Mouse (Mus musculus) Muller cell, postnatal 12 days (primary cell): ENCODE data around the gene Snx20.

Experiments used
- DNase-seq: peaks from one replicate; pipeline ENCODE4 v3.0.0-alpha.2; 2015; ENCODE audit errors: inconsistent ontology term

Snx20 gene

DNA sequence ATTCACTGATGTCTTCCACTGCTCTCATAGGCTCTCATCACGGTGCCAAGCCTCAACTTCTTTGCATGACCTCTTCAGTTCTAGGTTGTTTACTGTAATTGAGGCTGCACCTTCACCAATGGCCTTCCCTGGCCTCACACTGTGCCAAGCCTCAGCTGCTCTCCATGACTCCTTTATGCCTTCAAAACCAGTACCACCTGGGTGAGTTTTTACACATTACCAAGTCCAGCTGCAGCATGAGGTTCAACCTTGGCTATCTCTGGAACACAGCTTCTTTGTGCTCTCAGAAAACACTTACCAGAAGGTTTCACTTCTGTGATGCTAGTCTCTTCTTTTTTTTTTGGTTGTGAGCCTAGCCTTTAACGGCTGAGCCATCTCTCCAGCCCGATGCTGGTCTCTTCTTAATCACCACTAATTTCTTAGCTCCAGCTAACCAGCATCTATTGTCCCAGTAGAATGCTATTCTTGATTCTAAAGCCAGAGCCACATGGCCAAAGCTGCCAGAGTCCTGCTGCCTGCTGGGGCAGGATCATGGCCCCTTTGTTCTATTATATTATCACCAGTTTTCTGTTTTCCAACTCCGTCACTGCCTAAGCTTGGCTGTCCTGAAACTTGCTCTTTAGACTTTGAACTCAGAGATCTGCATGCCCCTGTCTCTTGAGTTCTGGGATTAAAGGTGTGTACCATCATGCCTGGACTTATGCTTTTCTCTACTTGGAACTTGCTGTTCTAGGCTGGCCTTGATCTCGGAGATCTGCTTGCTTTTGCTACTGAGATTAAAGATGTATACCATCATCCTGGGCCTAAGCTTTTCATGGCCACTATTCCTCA lies 7.0 kb upstream of the Snx20 start:
- peak; percentile 30 for DNase-seq

DNA sequence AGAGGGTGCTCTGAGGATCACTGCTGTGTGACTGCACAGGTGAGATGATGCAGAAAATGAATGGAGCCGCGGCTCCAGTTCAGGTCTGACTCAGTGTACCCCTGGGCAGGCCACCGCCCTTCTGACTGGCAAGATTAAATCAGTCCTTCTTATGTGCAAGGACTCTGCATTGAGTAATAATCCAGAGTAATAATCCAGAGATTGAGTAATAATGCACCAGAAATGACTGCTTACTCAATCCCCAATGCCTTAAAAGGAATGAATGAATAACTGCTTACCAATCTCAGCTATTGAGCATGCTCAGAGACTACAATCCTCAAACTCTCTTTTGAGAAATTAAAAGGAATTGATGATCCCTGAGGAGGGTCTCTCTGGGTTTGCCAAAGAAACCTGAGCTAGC lies 3.0 kb upstream of the Snx20 start:
- no peak for DNase-seq

DNA sequence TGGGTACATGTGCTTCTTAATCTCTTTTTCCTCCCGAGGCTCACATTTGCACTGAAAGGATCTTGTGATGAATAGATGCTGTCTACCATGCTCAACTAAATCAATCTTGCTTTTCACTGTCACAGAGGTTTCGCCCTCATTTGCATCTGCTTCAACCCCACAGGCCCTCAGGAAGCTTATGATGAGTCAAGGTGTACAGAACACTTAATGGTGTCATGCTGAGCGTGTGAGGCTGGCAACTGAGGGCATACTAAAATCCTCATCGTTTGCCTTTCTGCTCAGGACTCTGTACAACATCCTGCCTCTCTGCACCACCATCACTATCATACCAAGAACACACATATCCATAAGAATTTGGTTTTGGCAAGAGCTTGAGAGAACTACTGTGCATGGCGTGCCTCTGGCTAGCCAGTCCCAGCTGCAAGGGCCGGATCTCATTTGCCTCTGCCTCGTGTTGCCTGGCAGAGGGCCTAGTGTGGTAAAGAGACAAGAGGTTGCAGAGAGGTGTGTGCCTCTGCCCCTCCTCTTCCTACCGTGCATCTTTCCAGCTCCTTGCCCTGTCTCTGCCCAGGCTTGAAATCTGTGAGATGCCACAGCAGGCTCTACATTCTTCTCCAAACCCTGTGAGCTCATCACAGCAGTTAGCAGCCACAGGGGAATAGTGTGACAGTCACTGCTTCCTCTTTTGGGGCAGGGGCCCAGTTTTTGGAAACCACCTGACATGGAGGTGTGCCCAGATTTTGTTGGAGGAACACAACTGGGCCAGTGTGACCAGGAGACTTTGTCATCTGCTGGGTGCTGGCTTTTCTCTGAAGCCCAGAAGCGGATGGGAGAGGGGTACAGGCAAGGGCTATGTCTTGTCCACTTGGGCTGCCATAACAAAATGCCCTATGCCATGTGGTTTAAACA lies 1.4 kb upstream of the Snx20 start:
- DNase-seq = peak; percentile 19

DNA sequence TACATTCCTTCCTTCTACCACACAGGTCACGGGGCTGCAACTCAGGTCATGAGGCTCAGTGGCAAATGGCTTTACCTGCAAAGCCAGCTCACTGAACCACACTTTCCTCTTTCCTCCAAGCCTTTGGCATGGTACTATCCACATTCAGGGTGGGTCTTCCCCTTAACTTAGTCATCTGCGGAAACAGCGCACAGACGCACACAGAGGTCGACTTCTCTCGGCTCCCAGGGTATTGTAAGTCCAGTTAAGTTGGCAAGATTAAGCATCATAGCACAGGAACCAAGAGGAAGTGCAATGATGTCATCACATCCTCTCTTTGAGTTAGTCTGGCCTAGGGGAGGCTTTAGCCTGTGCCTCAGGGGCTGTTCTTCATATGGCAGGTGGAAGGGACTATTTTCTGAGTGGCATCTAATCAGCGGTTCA lies 2.6 kb downstream of the Snx20 start:
- DNase-seq = no peak

DNA sequence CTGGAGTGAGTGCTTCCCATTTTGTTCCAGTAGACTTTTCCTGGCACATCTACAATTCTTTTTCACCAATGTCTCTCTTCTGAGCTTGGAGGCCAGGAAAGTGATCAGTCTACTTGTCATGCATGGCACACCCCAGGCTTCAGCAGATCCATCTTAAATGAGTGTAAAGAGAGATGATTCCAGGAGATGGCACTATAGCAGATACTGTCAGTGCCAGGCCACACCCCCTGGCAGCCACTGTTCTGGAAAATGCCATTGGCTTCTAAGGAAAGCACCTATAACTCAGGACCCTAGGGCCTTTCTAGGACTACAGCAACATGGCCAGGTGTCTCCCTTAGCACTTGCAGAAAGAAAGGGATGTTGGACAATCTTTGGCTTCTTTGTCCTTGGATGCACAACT lies 4.8 kb downstream of the Snx20 start:
- DNase-seq = no peak

DNA sequence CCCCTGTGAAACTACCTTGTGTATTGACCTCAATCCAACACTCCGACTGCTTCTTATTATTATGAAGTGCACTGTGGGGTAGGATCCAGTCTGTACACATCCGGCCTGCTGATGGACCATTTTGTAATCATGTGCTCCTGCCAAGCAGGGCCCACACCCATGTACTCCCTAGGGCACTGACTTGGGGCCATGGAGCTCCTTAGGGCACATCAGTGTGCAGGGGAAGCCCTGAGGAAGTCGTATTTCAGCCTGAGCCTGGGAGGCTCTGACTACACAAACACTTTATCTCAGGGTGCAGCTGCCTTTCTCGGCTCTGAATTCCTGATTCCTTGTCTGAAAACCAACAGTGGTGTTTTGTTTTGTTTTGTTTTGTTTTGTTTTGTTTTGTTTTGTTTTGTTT lies 5.7 kb downstream of the Snx20 start:
- no peak for DNase-seq

DNA sequence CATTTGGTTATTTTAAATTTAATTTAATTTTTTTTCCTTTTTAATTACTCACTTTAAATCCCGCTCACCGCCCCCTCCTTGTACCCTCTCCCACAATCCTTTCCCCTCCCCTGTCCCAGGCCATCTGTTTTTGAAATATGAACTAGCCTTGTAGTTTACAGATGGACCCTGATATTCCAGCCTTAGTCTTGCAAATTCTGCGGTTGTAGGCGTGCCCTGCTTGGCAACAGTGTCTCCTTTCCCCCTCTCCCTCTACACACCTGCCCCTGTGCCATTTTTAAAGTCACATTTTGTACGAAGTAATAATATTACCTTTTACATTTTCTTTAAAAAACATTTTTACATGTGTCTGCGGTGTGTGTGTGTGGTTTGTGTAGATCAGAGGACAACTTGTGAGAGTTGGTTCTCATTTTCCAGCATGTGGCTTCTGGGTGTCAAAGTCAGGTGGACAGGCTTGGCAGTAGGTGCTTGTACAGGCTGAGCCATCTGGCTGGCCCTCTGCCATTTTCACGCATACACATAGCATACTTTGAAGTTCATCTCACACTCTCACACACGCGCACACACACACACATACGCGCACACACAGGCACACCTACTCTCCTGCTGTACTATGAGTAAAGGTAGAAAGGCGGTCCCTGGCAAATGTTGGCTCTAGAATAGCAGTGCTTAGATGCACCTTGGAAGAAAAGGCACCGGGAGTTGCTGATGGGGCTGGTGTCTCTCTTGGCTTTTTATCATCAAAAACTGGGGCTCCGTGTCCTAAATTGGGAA lies 7.7 kb downstream of the Snx20 start:
- no peak for DNase-seq

DNA sequence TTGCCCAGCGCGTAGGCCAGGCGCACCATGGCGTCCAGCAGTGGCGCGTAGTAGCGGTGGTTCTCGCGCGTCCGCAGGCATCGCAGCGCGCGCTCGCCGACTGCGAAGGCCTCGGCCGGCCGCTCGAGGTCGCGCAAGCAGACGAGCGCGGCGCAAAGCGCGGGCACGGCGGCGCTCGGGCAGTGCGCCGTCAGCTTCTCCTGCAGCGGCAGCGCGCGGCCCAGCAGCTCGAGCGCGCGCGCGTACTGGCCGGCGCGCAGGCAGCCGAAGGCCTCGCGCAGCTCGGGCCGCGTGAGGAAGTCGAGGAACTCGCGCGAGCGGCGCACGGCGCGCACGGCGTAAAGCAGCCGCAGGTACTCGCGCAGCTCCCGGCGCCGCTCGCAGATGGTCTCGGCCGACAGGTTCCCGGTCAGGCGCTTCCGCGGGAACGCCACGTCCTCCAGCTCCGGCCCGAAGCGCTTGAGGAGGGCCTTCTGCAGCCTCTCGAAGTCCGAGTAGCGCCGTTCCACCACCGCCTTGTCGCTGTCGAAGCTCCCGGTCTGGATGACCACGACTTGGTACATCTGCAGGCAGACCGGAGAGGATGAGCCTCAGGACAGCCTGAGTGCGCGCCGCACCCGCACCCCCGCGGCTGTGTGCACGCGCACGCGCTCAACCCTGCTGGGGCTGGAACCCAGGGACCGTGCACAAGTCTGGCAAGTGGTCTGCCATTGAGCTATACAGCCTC lies 8.5 kb downstream of the Snx20 start:
- DNase-seq = peak; percentile 89

DNA sequence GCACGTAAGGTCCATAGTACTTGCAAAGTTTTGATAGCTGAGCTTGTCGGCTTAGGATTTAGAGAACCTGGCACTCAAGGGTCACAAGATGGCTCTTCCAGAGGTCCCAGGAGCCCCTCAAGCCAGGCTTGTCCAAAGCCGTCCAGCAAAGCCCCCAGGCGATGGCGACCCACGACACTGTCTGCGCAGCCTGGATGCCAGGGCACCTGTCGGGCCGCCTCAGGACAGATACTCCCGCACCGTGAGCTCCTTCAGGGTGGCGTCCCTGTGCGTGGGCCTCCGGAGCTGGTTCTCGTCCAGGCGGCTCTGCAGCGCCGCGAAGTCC lies 9.0 kb downstream of the Snx20 start:
- no peak for DNase-seq

DNA sequence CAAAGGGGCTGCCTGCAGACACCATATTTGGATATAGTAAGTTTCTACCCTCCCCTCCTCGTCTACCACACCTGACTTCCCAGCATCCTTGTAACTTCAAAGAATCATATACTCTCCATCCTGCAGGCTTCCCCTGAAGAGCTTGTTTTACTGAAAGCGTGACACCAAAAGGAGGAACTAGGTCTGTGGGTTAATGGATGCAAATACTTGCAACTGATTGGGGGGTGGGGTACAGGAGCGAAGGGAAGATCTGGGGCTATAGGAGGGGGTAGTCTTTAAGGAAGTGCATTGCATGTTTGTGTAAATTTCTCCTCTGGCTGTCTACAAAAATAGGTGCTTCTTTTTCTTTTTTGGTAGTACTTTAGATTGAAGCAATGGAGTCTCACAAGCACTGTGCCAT lies 9.5 kb downstream of the Snx20 start:
- no peak for DNase-seq

DNA sequence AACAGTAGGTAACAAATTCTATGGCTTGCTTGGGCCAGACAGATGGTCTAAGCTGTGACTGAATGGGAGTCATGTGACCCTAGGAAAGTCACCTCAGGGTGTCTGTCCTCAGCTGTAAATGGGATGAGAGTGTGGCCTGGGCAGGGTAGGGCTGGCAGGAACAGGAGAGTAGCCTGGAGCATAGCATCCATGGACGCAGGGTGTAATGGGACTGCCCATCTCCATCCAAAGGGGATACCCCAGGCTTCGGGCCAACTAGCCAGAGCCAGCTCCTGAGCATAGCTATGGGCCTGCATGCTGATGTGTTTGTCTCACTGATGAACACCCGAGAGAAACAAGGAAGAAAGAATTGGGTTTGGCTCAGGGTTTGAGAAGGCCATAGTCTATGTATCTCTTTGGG lies 11.7 kb downstream of the Snx20 start:
- no peak for DNase-seq

DNA sequence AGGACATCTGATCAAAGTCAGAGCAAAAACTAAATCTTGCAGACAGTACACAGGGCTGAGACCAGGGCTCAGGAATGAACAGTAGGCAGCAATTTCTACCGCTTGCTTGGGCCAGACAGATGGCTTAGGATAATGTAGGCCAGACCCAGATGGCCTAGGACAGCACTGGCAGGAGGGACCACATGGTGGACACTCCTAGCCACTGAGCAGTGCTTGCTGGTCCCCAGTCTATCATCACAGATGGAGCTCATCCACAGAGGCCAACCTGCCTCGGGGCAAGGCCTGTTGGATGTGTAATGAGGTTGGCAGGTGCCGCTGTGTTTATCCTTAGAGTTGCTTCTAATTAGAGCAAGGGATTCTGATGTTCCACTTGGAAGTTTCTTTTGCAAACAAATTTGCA lies 12.6 kb downstream of the Snx20 start:
- DNase-seq = no peak

DNA sequence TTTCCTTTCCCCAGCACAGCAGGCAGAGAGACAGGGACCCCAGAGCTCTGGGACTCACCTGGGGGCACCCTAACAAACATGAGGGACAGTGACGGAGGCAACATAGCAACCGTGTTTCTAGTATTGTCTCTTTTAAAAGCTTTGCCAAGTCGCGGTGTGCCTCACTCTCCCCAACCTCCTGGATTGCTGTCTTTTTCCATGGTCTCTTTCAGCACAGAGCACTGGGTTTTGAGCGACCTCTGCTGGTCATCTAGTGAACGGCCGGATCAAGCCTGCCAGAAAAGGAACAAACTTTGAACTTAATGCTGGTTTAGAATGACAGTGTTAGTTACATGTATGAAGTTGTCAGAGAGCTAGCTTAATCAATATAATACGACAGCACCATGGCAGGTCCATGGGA lies 14.5 kb downstream of the Snx20 start:
- peak; percentile 50 for DNase-seq

DNA sequence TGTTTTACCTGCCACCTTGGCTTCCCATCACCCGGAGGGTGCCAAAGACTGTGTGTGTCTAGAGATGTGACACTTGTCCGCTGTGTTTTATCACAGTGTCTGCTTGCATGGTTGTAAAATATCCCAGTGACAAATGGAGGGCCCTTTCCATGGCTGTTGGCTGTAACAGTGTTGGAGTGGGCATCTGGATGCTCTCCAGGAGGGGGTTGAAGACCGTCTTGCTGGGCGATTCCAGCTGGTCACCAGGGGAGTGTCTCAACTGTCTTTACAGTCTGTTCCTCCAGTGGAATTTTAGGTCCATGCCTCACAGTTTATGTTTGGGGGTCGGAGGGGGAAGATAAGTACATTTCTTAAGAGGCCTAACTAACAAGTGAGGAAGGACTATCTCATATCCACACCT lies 15.0 kb downstream of the Snx20 start:
- DNase-seq = no peak

DNA sequence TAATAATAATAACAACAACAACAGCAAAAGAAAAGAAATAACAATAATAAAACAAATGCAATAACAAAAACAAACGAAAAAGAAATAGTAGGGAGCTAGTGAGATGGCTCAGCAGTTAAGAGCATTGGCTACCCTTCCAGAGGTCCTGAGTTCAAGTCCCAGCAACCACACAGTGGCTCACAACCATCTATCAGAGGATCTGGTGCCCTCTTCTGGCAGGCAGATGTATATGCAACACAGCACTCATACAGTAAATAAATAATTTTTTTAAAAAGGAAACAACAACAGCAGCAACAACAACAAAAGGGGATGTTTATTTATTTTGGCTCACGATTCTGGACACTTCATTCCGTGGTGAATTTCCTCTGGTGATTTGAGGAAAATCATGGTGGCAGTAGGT lies 16.4 kb downstream of the Snx20 start:
- no peak for DNase-seq

DNA sequence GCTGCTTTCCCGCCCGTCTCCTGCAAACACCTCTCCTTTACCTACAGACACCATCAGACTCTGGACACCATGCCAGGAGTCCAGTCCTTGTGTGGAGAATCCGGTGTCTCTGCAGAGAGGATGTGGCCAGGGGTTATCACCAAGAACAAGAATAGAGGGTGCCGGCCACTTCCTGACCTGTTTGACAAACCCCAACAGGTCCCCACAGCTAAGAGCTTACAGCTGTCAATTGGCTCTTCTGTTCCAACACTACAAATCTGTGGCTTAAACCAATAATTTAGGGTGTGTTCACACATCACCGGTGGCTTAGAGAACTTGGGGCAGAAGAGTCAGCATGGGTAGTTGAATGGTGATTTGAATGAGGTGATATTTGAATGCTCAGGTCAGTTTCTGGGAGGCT lies 17.3 kb downstream of the Snx20 start:
- no peak for DNase-seq

DNA sequence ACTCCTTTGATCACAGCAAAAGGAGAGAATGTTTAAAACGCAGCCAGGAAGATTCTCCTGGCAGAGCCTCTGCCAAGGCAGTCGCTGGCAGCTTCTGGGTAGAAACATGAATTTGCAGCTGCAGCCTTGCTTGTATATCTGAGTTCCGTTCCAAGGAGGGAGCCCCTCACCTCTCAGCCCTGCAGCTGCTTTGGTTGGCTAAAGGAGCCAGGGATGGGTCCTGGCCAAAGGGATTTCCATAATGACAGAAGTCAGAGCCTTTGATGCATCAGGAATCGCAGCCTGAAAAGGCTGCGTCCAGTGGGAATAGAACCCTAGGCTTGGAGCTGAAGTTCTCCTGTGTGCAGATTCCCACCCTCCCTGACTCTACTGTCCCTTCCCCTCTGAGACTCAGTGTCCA lies 20.9 kb downstream of the Snx20 start:
- no peak for DNase-seq

DNA sequence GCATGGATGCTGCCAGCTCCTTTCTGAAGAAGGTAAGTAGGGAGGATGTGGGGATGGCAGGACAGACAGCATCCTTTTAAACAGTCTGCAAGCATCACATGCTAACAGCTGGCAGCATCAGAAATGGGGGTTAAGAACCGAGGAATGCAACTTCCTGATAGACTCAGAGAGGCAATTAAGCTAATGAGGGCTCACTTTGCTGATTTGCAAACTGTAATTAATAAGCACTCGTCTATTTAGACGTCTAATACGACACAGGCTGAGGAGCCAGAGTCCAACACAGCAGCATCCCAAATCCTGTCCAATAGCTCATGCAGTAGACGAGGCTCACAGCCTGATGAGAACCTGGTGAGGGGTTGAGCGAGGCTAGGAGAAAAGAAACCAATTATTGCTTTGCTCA lies 25.7 kb downstream of the Snx20 start:
- DNase-seq = peak; percentile 39

DNA sequence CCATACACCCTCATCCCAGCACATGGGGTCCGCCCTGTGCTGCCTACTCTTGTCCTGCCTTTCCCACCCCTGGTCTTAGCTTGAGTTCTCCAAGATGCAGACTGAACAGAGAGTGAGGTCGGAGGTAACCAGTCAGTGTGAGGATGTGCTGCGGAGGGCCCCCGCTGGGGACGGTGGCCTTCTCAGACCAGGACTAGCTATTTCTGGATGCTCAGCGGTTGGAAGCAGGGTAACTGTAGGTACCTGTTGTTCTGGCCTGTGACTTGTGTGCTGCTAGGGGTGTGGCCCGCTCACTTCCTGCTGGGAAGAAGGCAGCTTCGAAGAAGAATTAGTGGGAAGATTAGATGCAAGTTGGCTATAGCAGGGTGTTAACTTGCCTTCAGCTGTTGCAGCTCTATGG lies 26.9 kb downstream of the Snx20 start:
- DNase-seq = no peak

DNA sequence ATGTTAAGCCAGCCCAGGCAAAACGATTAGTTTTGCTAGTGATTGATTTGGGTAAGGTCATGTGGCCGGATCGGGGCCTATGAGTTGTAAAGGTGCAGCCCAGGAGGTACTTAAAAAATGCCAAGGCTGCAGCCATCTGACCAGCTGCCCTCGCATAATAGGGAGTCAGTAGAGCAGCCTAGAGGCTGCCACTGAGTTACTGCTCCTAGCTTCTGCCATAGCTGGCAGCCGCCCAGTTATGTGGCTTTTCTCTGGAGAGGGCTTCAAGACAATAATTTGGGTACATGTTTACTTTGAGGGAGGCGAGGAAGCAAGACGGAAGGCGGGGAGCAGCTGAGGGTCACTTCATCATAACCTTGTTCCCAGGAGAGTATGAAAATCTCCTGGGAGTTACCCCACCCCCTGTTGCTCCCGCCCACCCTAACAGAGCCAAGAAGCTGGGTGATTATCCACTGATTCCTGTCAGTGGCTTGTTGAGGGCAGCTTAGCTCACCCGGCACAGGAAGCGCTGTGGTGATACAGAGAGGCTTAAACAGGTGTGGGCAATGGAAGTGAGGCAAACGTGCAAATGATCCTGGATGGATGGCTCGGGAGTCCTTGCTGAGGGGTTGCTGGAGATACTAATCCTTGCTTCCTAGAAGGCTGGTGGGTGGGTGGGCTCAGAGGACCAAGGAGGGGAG lies 30.4 kb downstream of the Snx20 start:
- DNase-seq = no peak
